Mouse (Mus musculus) ES-Bruce4 (cell line): ENCODE measurements around the gene Fgf10.

Experiments
- CTCF ChIP-seq: IDR thresholded peaks from one replicate; pipeline ENCODE4 v1.8.1; 2011; ENCODE audit warnings: low read depth, low read length
- EP300 ChIP-seq: IDR thresholded peaks from 2 replicates; pipeline ENCODE4 v1.6.1; 2011; ENCODE audit warnings: low read depth, low read length; ENCODE audit not compliant: insufficient read depth

DNA sequence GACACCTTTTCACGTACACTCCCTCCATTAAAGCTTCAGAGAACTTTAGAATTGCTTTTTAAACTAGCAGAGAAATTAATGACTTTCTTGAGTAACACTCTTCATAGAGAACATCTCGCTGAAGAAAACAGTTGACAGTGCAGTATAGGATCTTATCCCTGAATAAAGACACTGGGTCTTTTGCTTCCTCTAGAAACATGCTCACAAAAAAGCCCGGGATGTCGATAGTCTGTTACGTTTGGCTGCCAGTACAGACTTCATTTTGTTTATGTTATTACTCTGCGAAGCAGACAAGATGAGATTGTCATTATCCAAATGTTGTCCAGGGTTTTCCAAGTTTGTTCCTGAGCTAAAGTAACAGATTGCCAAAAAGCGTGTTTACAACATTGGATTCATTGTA, 75.2 kb downstream of the Fgf10 start:
- TF ChIP-seq CTCF (no peak), EP300 (no peak)
